Comparison of ENCODE assay signal across 8 mouse cellular contexts in genomic region chr16:17806581-17807191, GRCm38 (mm10). TPM values are rescaled to one million over a fixed set of nuclear protein-coding genes. Genes with fewer than 3 reads are reported as not detected.
DNase-seq lines count a peak whose midpoint lies in the region; ATAC-seq and TF ChIP-seq lines count a peak whose summit lies in the region.

No protein-coding gene starts in this region.

- peak; percentile 13 to 24 for DNase-seq in adrenal gland, postnatal 36 days
- DNase-seq in adrenal gland, postnatal 4 days (ENCODE audit: low spot score in 2 of 2), result no peak
- DNase-seq in lung, embryonic 14.5 days, result peak; percentile 67
- no peak for DNase-seq in lung, adult 18-20 months
- no peak for DNase-seq in limb, embryonic 14.5 days (ENCODE audit: low spot score)

- H3K4me2 ChIP-seq in lung, embryonic 14.5 days, result peak overlapping the region; percentile 77
- H3K4me2 ChIP-seq in forebrain, embryonic 16.5 days (ENCODE audit: low read length), result peak overlapping the region; percentile 95
- peak overlapping the region; percentile 65 for H3K4me2 ChIP-seq in limb, embryonic 14.5 days (replicated peaks; ENCODE audit: low read depth, low read length, severe bottlenecking)

- TF ChIP-seq CTCF in lung, embryonic 14.5 days (IDR thresholded peaks at IDR 0.05; ENCODE audit: low read depth), result no peak
- TF ChIP-seq CTCF in olfactory bulb, adult 2 months (IDR thresholded peaks at IDR 0.05; ENCODE audit: insufficient read depth, low read depth, low read length), result no peak

- H3K4me1 ChIP-seq in lung, embryonic 14.5 days (ENCODE audit: insufficient read depth), result peaks cover 67% of the 10 kb centered on the region
- peaks cover 48% of the 10 kb centered on the region for H3K4me1 ChIP-seq in forebrain, embryonic 16.5 days (replicated peaks; ENCODE audit: control insufficient read depth, insufficient read depth, low read length)
- H3K4me1 ChIP-seq in limb, embryonic 14.5 days (ENCODE audit: control insufficient read depth, insufficient read depth, low read length), result peaks cover 90% of the 10 kb centered on the region
- H3K4me1 ChIP-seq in olfactory bulb, adult 2 months (ENCODE audit: control insufficient read depth, insufficient read depth, low read length), result peaks cover 48% of the 10 kb centered on the region

- H3K36me3 ChIP-seq in lung, embryonic 14.5 days (ENCODE audit: insufficient read depth), result peaks cover 52% of the 10 kb centered on the region
- H3K36me3 ChIP-seq in forebrain, embryonic 16.5 days (ENCODE audit: control insufficient read depth, insufficient read depth), result no peaks in the 10 kb centered on the region
- H3K36me3 ChIP-seq in limb, embryonic 14.5 days (ENCODE audit: control insufficient read depth, insufficient read depth, low read length), result peaks cover 64% of the 10 kb centered on the region

- WGBS in lung, embryonic 14.5 days, result 8% methylated on average over 47 of the region's 50 CpGs
- 5% methylated on average over 45 of the region's 50 CpGs for WGBS in forebrain, embryonic 16.5 days
- WGBS in limb, embryonic 14.5 days, result 9% methylated on average over 47 of the region's 50 CpGs
- 2% methylated on average over 50 of the region's 50 CpGs for WGBS in olfactory bulb, adult 2 months

- no peak for TF ChIP-seq POLR2A in limb, embryonic 14.5 days (IDR thresholded peaks at IDR 0.05; ENCODE audit: borderline replicate concordance, extremely low read depth, insufficient read depth, insufficient read length)
- TF ChIP-seq POLR2A in olfactory bulb, adult 2 months (IDR thresholded peaks at IDR 0.05; ENCODE audit: insufficient read depth, low read depth, low read length), result no peak

- no peaks in the 10 kb centered on the region for H3K9me3 ChIP-seq in lung, embryonic 14.5 days (ENCODE audit: low read depth, low read length)
- H3K9me3 ChIP-seq in forebrain, embryonic 16.5 days (ENCODE audit: control insufficient read depth, low read length), result no peaks in the 10 kb centered on the region
- no peaks in the 10 kb centered on the region for H3K9me3 ChIP-seq in limb, embryonic 14.5 days (ENCODE audit: control insufficient read depth, low read length)

- no peak for ATAC-seq in lung, embryonic 14.5 days (ENCODE audit: insufficient read depth)
- ATAC-seq in forebrain, embryonic 16.5 days, result peak; percentile 45
- no peak for ATAC-seq in limb, embryonic 14.5 days (ENCODE audit: low FRiP score, low read depth)
- ATAC-seq in granulocyte monocyte progenitor cell, adult 5-6 weeks (replicated peaks; ENCODE audit: poor library complexity, severe bottlenecking), result no peak

- peak overlapping the region; percentile 73; the same call in 1 of the 2 replicates for H3K27ac ChIP-seq in lung, embryonic 14.5 days (ENCODE audit: low read depth)
- peak overlapping the region; percentile 92 for H3K27ac ChIP-seq in forebrain, embryonic 16.5 days (ENCODE audit: low read length)
- H3K27ac ChIP-seq in limb, embryonic 14.5 days (replicated peaks; ENCODE audit: low read depth, low read length), result peak overlapping the region; percentile 75
- peak overlapping the region; percentile 68 for H3K27ac ChIP-seq in olfactory bulb, adult 2 months (ENCODE audit: insufficient read depth, low read depth, low read length)

- H3K9ac ChIP-seq in lung, embryonic 14.5 days, result peak overlapping the region; percentile 57
- peak overlapping the region; percentile 93 for H3K9ac ChIP-seq in forebrain, embryonic 16.5 days (replicated peaks; ENCODE audit: low read depth, low read length)
- peak overlapping the region; percentile 67 for H3K9ac ChIP-seq in limb, embryonic 14.5 days (ENCODE audit: low read depth, low read length, severe bottlenecking)

- peaks cover 52% of the 10 kb centered on the region for H3K27me3 ChIP-seq in lung, embryonic 14.5 days (ENCODE audit: insufficient read depth, low read length)
- H3K27me3 ChIP-seq in forebrain, embryonic 16.5 days (replicated peaks; ENCODE audit: control insufficient read depth, insufficient read depth, low read length), result peaks cover 47% of the 10 kb centered on the region
- peaks cover 12% of the 10 kb centered on the region; the same call in 1 of the 2 replicates for H3K27me3 ChIP-seq in limb, embryonic 14.5 days (ENCODE audit: control insufficient read depth, insufficient read depth, low read length)

- peak overlapping the region; percentile 37 for H3K4me3 ChIP-seq in lung, embryonic 14.5 days (ENCODE audit: low read depth, low read length)
- peak overlapping the region; percentile 72 for H3K4me3 ChIP-seq in forebrain, embryonic 16.5 days (replicated peaks; ENCODE audit: low read length)
- H3K4me3 ChIP-seq in limb, embryonic 14.5 days (replicated peaks; ENCODE audit: low read length), result peak overlapping the region; percentile 32
- H3K4me3 ChIP-seq in olfactory bulb, adult 2 months (ENCODE audit: insufficient read depth, low read depth, low read length), result peak overlapping the region; percentile 70

RNA-seq across cellular contexts. Expression of gene Scarf2, which starts 9.6 kb away (rescaled TPM):
- total RNA-seq in adrenal gland, postnatal 36 days (2021), result 10 to 100 TPM in 1 of 2 experiments, 1 to 10 TPM in 1; 8.6 to 11.6 TPM
- total RNA-seq in adrenal gland, postnatal 4 days (2021), result 10 to 100 TPM; 29.3 to 33.9 TPM
- 32.7 and 36.3 TPM in 2 replicates for polyA plus RNA-seq in lung, embryonic 14.5 days (2014; fragmentation: Nextera tagmentation; extraction: Ambion mirVana)
- polyA plus RNA-seq in forebrain, embryonic 16.5 days (2015; fragmentation: Nextera tagmentation; extraction: Ambion mirVana), result 0.99 and 1.4 TPM in 2 replicates
- 232 and 360 TPM in 2 replicates for polyA plus RNA-seq in limb, embryonic 14.5 days (2012; rRNA removed)
- polyA plus RNA-seq in limb, embryonic 14.5 days (2014; fragmentation: Nextera tagmentation; extraction: Ambion mirVana), result 51.3 and 64.9 TPM in 2 replicates
- not detected in 2 replicates for polyA plus RNA-seq in olfactory bulb, adult 2 months (2012; ENCODE audit: insufficient read depth, insufficient read length, low replicate concordance, missing spikeins)
- total RNA-seq in granulocyte monocyte progenitor cell, adult 5-6 weeks (2014; fragmentation: Nextera tagmentation), result 1.1 TPM in 1 of 2 replicates, not detected in the other
- not detected in 2 replicates for total RNA-seq in granulocyte monocyte progenitor cell, adult 5-6 weeks (2017)

RNA-seq across cellular contexts. Expression of gene B830017H08Rik, which starts 26.2 kb away (rescaled TPM):
- not detected for total RNA-seq in adrenal gland, postnatal 36 days (2021)
- under 1 TPM in 1 of 2 experiments, not detected in 1; 0.62 TPM for total RNA-seq in adrenal gland, postnatal 4 days (2021)
- 0.18 TPM in 1 of 2 replicates, not detected in the other for polyA plus RNA-seq in lung, embryonic 14.5 days (2014; fragmentation: Nextera tagmentation; extraction: Ambion mirVana)
- polyA plus RNA-seq in forebrain, embryonic 16.5 days (2015; fragmentation: Nextera tagmentation; extraction: Ambion mirVana), result 0.86 and 1.5 TPM in 2 replicates
- polyA plus RNA-seq in limb, embryonic 14.5 days (2012; rRNA removed), result 0.49 and 0.58 TPM in 2 replicates
- polyA plus RNA-seq in limb, embryonic 14.5 days (2014; fragmentation: Nextera tagmentation; extraction: Ambion mirVana), result 0.17 and 0.69 TPM in 2 replicates
- polyA plus RNA-seq in olfactory bulb, adult 2 months (2012; ENCODE audit: insufficient read depth, insufficient read length, low replicate concordance, missing spikeins), result not detected in 2 replicates
- total RNA-seq in granulocyte monocyte progenitor cell, adult 5-6 weeks (2014; fragmentation: Nextera tagmentation), result not detected in 2 replicates
- not detected in 2 replicates for total RNA-seq in granulocyte monocyte progenitor cell, adult 5-6 weeks (2017)

RNA-seq across cellular contexts. Expression of gene Car15, which starts 31.5 kb away (rescaled TPM):
- total RNA-seq in adrenal gland, postnatal 36 days (2021), result 1 to 10 TPM; 1.7 to 2.3 TPM
- 1 to 10 TPM; 2.9 to 8.8 TPM for total RNA-seq in adrenal gland, postnatal 4 days (2021)
- 2.6 and 2.7 TPM in 2 replicates for polyA plus RNA-seq in lung, embryonic 14.5 days (2014; fragmentation: Nextera tagmentation; extraction: Ambion mirVana)
- 4.7 and 5.5 TPM in 2 replicates for polyA plus RNA-seq in forebrain, embryonic 16.5 days (2015; fragmentation: Nextera tagmentation; extraction: Ambion mirVana)
- polyA plus RNA-seq in limb, embryonic 14.5 days (2012; rRNA removed), result 8.6 and 11.5 TPM in 2 replicates
- polyA plus RNA-seq in limb, embryonic 14.5 days (2014; fragmentation: Nextera tagmentation; extraction: Ambion mirVana), result 3.2 and 3.4 TPM in 2 replicates
- not detected in 2 replicates for polyA plus RNA-seq in olfactory bulb, adult 2 months (2012; ENCODE audit: insufficient read depth, insufficient read length, low replicate concordance, missing spikeins)
- total RNA-seq in granulocyte monocyte progenitor cell, adult 5-6 weeks (2014; fragmentation: Nextera tagmentation), result 3.0 and 5.2 TPM in 2 replicates
- total RNA-seq in granulocyte monocyte progenitor cell, adult 5-6 weeks (2017), result not detected in 2 replicates

RNA-seq across cellular contexts. Expression of gene Klhl22, which starts 47.3 kb away (rescaled TPM):
- 10 to 100 TPM; 38.3 to 43.1 TPM for total RNA-seq in adrenal gland, postnatal 36 days (2021)
- total RNA-seq in adrenal gland, postnatal 4 days (2021), result 10 to 100 TPM; 52.3 TPM
- 67.0 and 70.7 TPM in 2 replicates for polyA plus RNA-seq in lung, embryonic 14.5 days (2014; fragmentation: Nextera tagmentation; extraction: Ambion mirVana)
- polyA plus RNA-seq in forebrain, embryonic 16.5 days (2015; fragmentation: Nextera tagmentation; extraction: Ambion mirVana), result 76.1 and 89.5 TPM in 2 replicates
- 124 and 176 TPM in 2 replicates for polyA plus RNA-seq in limb, embryonic 14.5 days (2012; rRNA removed)
- polyA plus RNA-seq in limb, embryonic 14.5 days (2014; fragmentation: Nextera tagmentation; extraction: Ambion mirVana), result 87.2 and 101 TPM in 2 replicates
- not detected in 2 replicates for polyA plus RNA-seq in olfactory bulb, adult 2 months (2012; ENCODE audit: insufficient read depth, insufficient read length, low replicate concordance, missing spikeins)
- 16.7 and 20.1 TPM in 2 replicates for total RNA-seq in granulocyte monocyte progenitor cell, adult 5-6 weeks (2014; fragmentation: Nextera tagmentation)
- total RNA-seq in granulocyte monocyte progenitor cell, adult 5-6 weeks (2017), result 13.2 and 24.6 TPM in 2 replicates

Comparison
In these comparisons a context has a peak if more than half of its experiments do, and no peak if none do; other contexts are left out.
1. DNase-seq: peak in adrenal gland, postnatal 36 days (2 of 2) and lung, embryonic 14.5 days (single experiment); none in adrenal gland, postnatal 4 days (0 of 2), lung, adult 18-20 months (0 of 2) and limb, embryonic 14.5 days (single experiment).
2. RNA of gene Scarf2, which starts 9.6 kb away (polyA plus RNA-seq): 51.3 to 360 TPM in limb, embryonic 14.5 days and 32.7 to 36.3 TPM in lung, embryonic 14.5 days; 0.99 to 1.4 TPM in forebrain, embryonic 16.5 days and not detected in olfactory bulb, adult 2 months; every median in the first group is over 10 times any median in the second.
3. Peak in every context shown above with its lines, with median percentiles within 50 percentile points of each other: H3K27ac ChIP-seq, H3K4me2 ChIP-seq, H3K4me3 ChIP-seq and H3K9ac ChIP-seq.